Mouse (Mus musculus): ENCODE data around the gene Lpin1.

DNA sequence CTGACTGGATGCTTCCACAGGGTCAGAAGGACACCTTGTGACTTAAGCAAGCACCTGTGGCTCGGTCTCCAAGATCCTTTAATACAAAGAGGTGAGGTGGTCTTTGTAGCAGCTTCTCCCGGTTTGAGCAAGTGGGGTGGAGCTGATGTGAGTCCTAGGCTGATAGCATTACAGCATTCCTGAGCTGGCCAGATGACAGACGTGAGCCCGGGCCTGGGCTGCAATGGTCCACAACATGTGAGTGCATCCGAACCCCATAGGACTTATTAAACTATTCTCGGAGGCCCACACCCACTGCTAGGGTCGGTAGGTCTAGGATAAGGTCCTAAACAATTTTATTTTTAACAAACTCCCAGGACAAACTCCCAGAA lies 77.9 kb downstream of the Lpin1 start:
- no peak for TF ChIP-seq CTCF (IDR thresholded peaks at IDR 0.05; ENCODE audit: low read depth, low read length)
- TF ChIP-seq POLR2A (IDR thresholded peaks at IDR 0.05; ENCODE audit: extremely low read depth, insufficient read depth, low read length): no peak

All from liver, adult 2 months (tissue).